Mouse (Mus musculus) mouse embryonic stem cell (cell line): ENCODE data around the gene Hint1.

Experiments used
- in situ Hi-C, 2 experiments: fragments of 300-500 bp; cut with MboI; formaldehyde crosslinking; loops; 1 replicate in 1 of 2; 3 replicates in 1 of 2; pipeline ENCODE4 v1.14.3; 2019 to 2020; ENCODE audit warnings: low sequenced_read_pairs in 2 of 2, low pct_unique_long_range_greater_than_20kb in 1 of 2, mixed read lengths in 1 of 2; ENCODE audit not compliant: unreplicated experiment in 1 of 2

The Hint1 gene

DNA sequence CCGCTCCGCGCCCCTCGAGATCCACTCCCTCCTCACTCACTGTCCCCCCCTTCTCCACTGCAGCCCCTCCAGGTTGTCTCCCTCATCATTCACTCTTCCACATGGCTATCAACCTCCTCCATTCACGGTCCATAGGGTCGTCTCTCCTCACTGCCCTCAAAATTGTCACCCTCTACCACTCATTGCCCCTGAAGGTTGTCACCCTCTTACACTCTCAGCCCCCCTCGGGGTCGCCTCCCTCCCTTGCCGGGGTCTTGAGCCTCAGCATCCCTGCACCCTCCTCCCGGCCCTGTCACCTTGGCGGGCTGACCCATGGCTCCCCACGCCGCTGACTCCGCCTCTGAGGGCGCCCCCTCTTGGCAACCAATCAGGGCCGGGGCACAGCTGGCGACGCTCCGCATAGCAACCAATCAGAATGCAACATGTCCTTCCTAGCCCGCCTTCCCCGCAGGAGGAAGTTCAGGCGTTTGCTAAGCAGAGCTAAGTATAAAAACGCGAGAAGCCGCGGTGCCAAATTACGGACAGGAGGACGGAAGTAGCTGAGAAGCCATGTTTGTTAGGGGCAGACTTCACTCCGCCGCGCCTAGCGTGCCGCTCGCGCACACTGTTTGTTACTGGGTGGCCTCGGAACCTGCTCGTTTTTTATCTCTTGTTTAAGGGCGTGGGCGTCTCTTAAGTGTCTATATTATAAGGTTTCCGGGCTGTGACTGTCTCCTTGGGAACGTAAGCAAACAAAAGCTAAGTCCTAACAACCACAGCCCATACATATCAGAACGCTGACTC lies 5.7 kb upstream of the Hint1 start, which contains the start of gene Lyrm7:
Gene Lyrm7 (minus strand): TSS at position 661 of the 783 bp plus-strand sequence.
- in situ Hi-C loops: loop anchor here (5.0 kb wide), 1 partner anchor 153 kb away; no protein-coding TSS in a partner anchor

GRCm38 (mm10) chr11:54861471-54862420 lies 4.4 kb upstream of the Hint1 start:
- in situ Hi-C loops: loop anchor here (5.0 kb wide), 1 partner anchor 154 kb away; no protein-coding TSS in a partner anchor

- in situ Hi-C loops: loop anchor here (5.0 kb wide), 1 partner anchor 156 kb away; no protein-coding TSS in a partner anchor
These were observed 3.3 kb upstream of the Hint1 start for GRCm38 (mm10) chr11:54862621-54863520.

DNA sequence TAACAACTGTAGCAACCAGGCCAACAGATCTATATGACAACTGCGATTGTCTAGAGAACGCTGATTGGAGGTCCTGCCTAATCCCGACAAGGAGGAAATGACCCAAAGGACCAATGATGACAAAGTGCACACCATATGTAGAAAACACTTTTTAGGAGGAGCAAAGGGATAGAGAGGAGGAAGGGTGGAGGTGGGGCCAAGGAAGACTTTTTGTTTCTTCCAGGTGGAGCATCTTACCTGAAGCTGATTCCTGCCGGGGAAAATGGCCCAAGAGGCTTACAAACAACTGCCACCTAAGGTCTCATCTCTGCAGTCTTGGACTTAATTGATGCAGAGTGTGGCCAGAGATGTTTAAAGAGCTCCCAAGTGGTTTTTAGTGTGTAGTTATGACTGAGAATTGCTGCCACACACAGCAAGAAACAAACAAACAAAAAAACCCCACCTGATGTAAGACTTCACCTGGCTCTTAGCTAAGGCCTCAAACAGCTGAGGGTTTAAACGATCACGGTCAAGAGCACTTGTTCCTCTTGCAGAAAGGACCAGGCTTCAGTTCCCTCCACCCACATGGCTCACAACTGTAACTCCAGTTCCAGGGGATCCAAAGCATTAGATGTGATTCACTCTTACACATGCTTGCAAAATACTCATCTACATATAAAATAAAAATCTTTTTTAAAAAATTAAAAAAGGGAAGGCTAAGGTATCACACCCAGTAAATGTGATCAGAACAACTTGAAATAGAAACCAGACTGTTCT lies 675 bp upstream of the Hint1 start:
- in situ Hi-C loops: no loop called here

DNA sequence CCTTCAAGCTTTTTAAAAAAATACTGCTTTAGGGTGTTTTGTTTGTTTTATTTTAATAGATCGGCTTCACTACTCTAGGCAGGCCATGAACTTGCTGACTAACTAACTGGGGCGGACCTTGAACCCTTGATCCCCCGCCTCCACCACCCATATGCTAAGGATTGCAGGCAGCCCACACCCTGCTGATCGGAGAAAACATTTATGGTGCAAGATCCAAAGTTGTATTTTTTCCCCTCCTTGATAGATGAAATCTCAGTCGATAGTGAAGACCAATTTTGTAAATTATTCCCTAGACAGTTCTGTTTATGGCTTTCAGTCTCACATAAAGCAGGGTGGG lies 834 bp downstream of the Hint1 start:
- in situ Hi-C loops: no loop called here

- in situ Hi-C loops: no loop called here
These were observed 1.8 kb downstream of the Hint1 start for GRCm38 (mm10) chr11:54867903-54868434.

GRCm38 (mm10) chr11:54868445-54868844 lies 2.3 kb downstream of the Hint1 start:
- in situ Hi-C loops: no loop called here

GRCm38 (mm10) chr11:54869318-54869717 lies 3.1 kb downstream of the Hint1 start:
- in situ Hi-C loops: no loop called here

- in situ Hi-C loops: no loop called here
These were observed 5.8 kb downstream of the Hint1 start for GRCm38 (mm10) chr11:54871831-54872537.

DNA sequence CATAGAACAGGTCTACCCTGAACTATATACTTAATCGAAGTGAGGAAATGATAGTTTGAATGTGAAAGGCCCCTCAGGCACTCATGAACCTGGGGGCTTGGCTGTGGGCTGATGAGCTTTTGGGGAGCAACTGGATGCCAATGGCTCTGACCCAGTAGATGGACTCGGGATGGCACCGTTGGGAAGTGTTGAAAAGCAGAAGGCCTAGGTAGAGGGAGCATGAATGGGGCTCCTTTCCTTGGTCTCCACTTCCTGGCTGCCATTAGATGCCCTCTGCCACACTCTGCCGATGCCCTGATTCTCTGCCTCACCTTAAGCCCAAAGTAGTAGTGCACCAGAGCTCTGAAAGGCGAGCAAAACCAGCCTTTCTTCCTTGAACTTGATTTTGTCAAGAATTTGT lies 9.8 kb downstream of the Hint1 start:
- in situ Hi-C loops: no loop called here

GRCm38 (mm10) chr11:54878893-54879292 lies 12.7 kb downstream of the Hint1 start:
- in situ Hi-C loops: no loop called here

DNA sequence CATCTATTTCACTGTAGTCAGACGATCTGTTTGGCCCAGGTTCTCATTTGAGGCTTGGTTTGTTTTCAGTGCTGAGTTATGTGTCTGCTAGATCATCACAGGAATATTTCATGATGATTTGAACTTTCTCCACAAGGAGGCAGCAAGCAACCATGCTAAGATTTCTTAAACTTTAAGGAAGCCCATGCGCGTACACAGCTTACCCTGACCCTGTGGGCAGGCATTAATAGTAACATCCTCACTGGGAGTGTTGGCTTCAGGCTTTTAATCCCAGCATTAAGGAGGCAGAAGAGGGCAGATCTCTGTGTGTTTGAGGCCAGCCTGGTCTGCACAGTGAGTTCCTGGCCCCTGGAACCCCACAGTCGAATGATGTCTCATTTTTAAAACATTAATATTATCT lies 13.3 kb downstream of the Hint1 start:
- in situ Hi-C loops: no loop called here

DNA sequence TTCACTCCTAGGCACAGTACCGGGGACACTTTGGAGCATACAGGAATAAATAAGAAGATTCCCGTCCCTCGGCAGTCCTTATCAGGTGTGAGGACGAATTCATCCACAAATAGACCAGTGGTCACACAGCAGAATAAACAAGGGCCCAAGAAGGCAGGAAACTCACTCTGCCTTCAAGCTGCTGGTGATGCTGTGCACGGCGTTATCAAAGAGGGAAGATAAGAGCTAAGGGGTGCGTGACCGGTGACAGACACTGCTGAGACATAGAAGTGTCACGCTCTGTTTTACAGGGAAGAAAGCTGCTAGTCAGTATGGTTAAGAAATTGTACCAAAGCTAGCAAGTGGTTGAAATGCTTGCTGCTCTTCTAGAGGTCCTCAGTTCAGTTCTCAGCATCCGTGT lies 13.7 kb downstream of the Hint1 start:
- in situ Hi-C loops: loop anchor here in 1 of 2 experiments (10.0 kb wide), 1 partner anchor 105 kb away; no protein-coding TSS in a partner anchor

- in situ Hi-C loops: loop anchor here in 1 of 2 experiments (10.0 kb wide), 1 partner anchor 104 kb away; no protein-coding TSS in a partner anchor
These were observed 14.9 kb downstream of the Hint1 start for GRCm38 (mm10) chr11:54881051-54881474.

GRCm38 (mm10) chr11:54882671-54883070 lies 16.5 kb downstream of the Hint1 start:
- in situ Hi-C loops: loop anchor here in 1 of 2 experiments (10.0 kb wide), 1 partner anchor 102 kb away; no protein-coding TSS in a partner anchor

- in situ Hi-C loops: loop anchor here in 1 of 2 experiments (10.0 kb wide), 1 partner anchor 100 kb away; no protein-coding TSS in a partner anchor
These were observed 18.1 kb downstream of the Hint1 start for GRCm38 (mm10) chr11:54884197-54884828.
